Mouse (Mus musculus): ENCODE measurements around the gene Ksr1.

DNA sequence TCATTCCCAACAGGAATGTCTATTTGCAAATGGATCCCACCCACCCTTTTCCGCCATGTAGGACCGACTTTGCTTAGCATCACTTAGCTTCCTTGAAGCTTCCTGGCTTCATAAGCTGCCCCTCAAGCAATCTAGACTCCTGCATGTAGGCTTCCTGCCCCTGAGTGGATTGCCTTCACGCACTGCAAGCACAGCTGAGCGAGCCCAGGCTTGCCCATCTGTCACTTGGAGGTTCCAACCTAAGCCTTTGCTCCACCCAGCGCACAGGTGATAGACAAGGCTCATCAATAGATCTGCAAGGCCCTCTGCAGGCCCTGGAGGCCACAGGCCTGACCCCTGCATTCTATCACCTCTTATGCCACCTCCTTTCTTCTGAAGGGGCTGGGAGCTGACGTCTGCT is 54.0 kb downstream of the Ksr1 start:
- TF ChIP-seq CTCF (IDR thresholded peaks at IDR 0.05; ENCODE audit: control insufficient read depth, insufficient read depth, low read length) = no peak
- no peak for TF ChIP-seq POLR2A (IDR thresholded peaks at IDR 0.05; ENCODE audit: borderline replicate concordance, control insufficient read depth, low read depth, low read length)

All from bone marrow, adult 2 months (tissue).